Mouse (Mus musculus) liver, adult 2 months (tissue): ENCODE results near the gene Zkscan1. TPM values are rescaled to one million over a fixed set of nuclear protein-coding genes. Genes with fewer than 3 reads are reported as not detected.
A peak's percentile ranks its signal among the peaks of the same experiment; 100 is the strongest.
"Not testable (repeated sequence)": the region's sequence is repeated elsewhere in the genome, so short reads cannot be mapped to it uniquely, and the experiment has no call there.

ENCODE experiments used
- DNase-seq: peaks from one replicate; pipeline ENCODE4 v3.0.0-alpha.2; 2011; ENCODE audit warnings: low read depth, low spot score; ENCODE audit errors: extremely low read depth
- H3K27ac ChIP-seq: fragments of 200-500 bp; replicated peaks from 2 replicates; pipeline ENCODE4 v1.5.1; 2012; ENCODE audit warnings: low read depth, mild to moderate bottlenecking, control low read depth, inconsistent platforms, low read length; ENCODE audit not compliant: insufficient read depth
- H3K27me3 ChIP-seq: fragments of 200-500 bp; 2 replicates; pipeline ENCODE4 v1.6.1; 2012; ENCODE audit warnings: mild to moderate bottlenecking, moderate library complexity, low read length, inconsistent platforms; ENCODE audit not compliant: control insufficient read depth, insufficient read depth
- H3K36me3 ChIP-seq: fragments of 200-500 bp; 2 replicates; pipeline ENCODE4 v1.6.1; 2012; ENCODE audit warnings: low read length, inconsistent platforms; ENCODE audit not compliant: control insufficient read depth, insufficient read depth
- H3K4me1 ChIP-seq: fragments of 200-500 bp; 2 replicates; pipeline ENCODE4 v1.6.1; 2011; ENCODE audit warnings: low read length; ENCODE audit not compliant: control insufficient read depth, insufficient read depth
- H3K4me3 ChIP-seq: fragments of 200-500 bp; 2 replicates; pipeline ENCODE4 v1.5.1; 2011; ENCODE audit warnings: low read depth, mild to moderate bottlenecking, control low read depth, low read length, moderate library complexity; ENCODE audit not compliant: insufficient read depth
- H3K79me2 ChIP-seq: fragments of 200-500 bp; 2 replicates; pipeline ENCODE4 v1.6.1; 2012; ENCODE audit warnings: inconsistent platforms, mild to moderate bottlenecking, low read length, moderate library complexity; ENCODE audit not compliant: control insufficient read depth, insufficient read depth
- H3K9ac ChIP-seq: fragments of 200-500 bp; 2 replicates; pipeline ENCODE4 v1.6.1; 2012; ENCODE audit warnings: low read depth, mild to moderate bottlenecking, control low read depth, inconsistent platforms, low read length
- CTCF ChIP-seq: fragments of 200-500 bp; IDR thresholded peaks from 2 replicates; pipeline ENCODE4 v1.5.1; 2011; ENCODE audit warnings: low read depth, low read length, control low read depth
- POLR2A ChIP-seq: fragments of 200-500 bp; IDR thresholded peaks from 2 replicates; pipeline ENCODE4 v1.6.1; 2011; ENCODE audit warnings: low read length, control low read depth; ENCODE audit not compliant: insufficient read depth; ENCODE audit errors: extremely low read depth
- WGBS: fragments of 180-500 bp; shearing (Covaris S2); methylation state at CpG from one replicate; pipeline ENCODE4 v1.1.7; 2018; 5-methylcytosine and 5-hydroxymethylcytosine counted together
- polyA plus RNA-seq: library from polyadenylated mRNA; depleted of rRNA; stranded (reverse); fragments of >200 nt; gene quantifications from 2 replicates; pipeline ENCODE4 v1.2.3, GENCODE M21; 2012
- total RNA-seq: library from RNA; depleted of rRNA; stranded (reverse); fragments of >200 nt; gene quantifications from 2 replicates; pipeline ENCODE4 v1.2.3, GENCODE M21; 2014

Gene Zkscan1
- total and polyA plus RNA-seq, 2 experiments = 3.1 to 24.3 TPM

DNA sequence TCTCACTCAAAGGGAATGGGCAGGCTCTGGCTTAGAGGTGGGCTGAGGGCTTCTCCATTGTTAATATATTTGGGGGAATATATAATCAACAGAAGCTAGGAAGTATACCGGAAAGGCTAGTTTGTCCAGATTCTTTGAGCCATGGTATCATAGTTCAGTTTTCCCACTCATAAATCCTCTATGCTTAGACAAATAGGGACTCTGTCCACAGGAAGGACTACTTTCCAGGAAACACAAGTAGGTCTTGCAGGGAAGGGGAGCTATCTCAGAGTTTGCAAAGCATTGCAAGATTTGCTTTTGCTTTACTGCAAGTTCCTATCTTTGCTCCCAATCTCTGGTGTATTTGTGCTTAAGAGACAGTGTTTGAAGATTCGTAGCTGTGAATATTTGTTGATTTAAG, 20.1 kb downstream of the Zkscan1 start:
- 52% methylated on average over 2 of the region's 2 CpGs for WGBS
- Histone ChIP-seq H3K36me3 (peaks cover 42% of the 10 kb centered on the region), H3K79me2 (no peaks in the 10 kb centered on the region), H3K9ac (no peak overlapping the region), H3K27ac (no peak overlapping the region), H3K4me3 (no peak overlapping the region), H3K27me3 (no peaks in the 10 kb centered on the region), H3K4me1 (no peaks in the 10 kb centered on the region; the same call in 1 of the 2 replicates)
- DNase-seq = no peak
- TF ChIP-seq POLR2A = no peak
- TF ChIP-seq CTCF = no peak

DNA sequence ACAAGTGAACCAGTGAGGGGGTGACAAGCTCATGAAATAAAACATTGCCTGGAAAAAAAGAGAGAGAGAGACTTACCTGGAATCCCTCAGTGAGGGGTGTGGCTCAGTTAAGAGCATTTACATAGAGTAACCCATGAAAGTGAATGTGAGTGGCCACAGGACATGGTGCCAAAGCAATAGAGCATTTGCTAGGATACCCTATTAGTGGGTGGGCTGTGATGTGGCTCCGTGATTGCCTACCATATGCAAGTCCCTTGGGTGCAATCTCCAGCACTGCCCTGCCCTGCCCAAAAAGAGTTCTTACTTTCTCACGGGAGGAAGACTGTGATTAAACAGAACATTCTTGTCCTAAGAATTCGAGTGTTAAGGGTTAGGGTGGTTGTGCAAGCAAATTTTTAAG, 22.2 kb downstream of the Zkscan1 start:
- H3K4me3 ChIP-seq = no peak overlapping the region
- H3K79me2 ChIP-seq = no peaks in the 10 kb centered on the region
- DNase-seq = no peak
- peaks cover 20% of the 10 kb centered on the region for H3K36me3 ChIP-seq
- TF ChIP-seq POLR2A (no peak), CTCF (no peak)
- H3K4me1 ChIP-seq = no peaks in the 10 kb centered on the region; the same call in 1 of the 2 replicates
- no peak overlapping the region for H3K9ac ChIP-seq
- no peaks in the 10 kb centered on the region for H3K27me3 ChIP-seq
- no peak overlapping the region for H3K27ac ChIP-seq
- WGBS = 68% methylated on average over 3 of the region's 3 CpGs

DNA sequence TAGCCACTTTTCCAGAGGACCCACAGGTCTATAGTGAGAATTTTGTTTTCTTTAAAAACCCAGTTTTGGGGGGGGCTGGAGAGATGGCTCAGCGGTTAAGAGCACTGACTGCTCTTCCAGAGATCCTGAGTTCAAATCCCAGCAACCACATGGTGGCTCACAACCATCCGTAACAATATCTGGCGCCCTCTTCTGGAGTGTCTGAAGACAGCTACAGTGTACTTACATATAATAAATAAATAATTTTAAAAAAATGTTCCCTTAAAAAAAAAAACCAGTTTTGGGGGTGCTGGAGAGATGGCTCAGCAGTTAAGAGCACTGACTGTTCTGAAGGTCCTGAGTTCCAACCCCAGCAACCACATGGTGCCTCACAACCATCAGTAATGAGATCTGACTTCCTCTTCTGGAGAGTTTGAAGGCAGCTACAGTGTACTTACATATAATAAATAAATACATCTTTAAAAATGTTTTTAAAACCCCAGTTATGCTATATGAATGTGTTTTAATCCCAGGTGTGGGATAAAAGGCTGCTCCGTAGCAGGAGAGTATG, 25.0 kb downstream of the Zkscan1 start:
- not testable (repeated sequence) for H3K36me3 ChIP-seq, H3K79me2 ChIP-seq, DNase-seq, H3K9ac ChIP-seq, H3K4me3 ChIP-seq, H3K27ac ChIP-seq, H3K27me3 ChIP-seq, H3K4me1 ChIP-seq
- 65% methylated on average over 4 of the region's 4 CpGs for WGBS

DNA sequence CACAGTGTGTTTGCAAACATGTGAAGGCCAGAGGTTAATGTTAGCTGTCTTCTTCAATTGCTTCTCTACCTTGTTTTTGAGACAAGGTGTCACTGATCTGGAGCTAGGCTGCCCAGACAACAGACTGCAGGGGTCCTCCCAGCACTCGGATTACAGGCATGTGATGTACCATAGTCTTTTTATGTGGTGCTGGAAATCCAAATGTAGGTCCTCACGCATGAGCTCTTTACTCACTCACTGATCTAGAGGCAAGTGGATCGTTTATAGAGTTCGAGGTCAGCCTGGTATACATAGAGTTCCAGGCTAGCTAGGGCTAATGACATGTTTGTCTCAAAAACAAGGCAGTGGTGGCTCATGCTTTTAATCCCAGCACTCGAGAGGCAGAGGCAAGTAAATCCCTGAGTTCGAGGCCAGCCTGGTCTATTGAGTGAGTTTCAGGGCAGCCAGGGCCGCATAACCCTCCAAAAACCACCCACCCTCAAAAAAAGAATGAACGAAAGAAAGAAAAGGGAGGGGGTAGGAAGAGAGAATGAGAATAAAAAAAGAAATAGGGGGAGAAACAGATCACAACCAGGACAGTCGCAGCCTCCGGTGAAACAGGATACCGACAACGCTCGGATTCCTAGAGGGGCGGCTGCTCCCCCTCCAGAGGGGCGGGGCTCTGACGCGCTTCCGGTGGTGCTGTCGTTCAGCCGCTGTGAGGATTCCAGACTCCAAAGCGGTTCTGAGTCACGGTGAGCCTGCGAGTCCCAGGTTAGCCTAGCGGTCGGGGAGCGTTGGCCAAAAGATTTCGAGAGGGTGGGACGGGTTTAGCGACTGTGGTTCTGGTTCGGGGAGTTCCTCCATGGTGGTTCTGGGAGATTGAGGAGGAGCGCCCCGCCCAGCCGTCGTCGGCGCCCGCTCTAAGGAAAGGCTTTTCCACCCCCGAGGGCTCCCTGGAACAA, 31.6 kb downstream of the Zkscan1 start, which contains the start of gene Zscan21:
Zscan21 (plus strand) TSS at position 649 of the 944 bp plus-strand sequence.
- peak within 1 kb of the TSS; percentile 74 for H3K4me3 ChIP-seq
- H3K9ac ChIP-seq = peak within 1 kb of the TSS; percentile 80
- H3K27ac ChIP-seq = peak within 1 kb of the TSS; percentile 86
- no peaks in the 10 kb centered on the region; the same call in 1 of the 2 replicates for H3K79me2 ChIP-seq
- peak; percentile 85 for DNase-seq
- H3K36me3 ChIP-seq = peaks cover 2% of the 10 kb centered on the region; the same call in 1 of the 2 replicates
- no peaks in the 10 kb centered on the region for H3K27me3 ChIP-seq
- H3K4me1 ChIP-seq = peaks cover 11% of the 10 kb centered on the region
- TF ChIP-seq POLR2A (peak; percentile 85), CTCF (peak; percentile 18; the same call in 1 of the 2 replicates)
- WGBS = 5% methylated on average over 38 of the region's 38 CpGs

DNA sequence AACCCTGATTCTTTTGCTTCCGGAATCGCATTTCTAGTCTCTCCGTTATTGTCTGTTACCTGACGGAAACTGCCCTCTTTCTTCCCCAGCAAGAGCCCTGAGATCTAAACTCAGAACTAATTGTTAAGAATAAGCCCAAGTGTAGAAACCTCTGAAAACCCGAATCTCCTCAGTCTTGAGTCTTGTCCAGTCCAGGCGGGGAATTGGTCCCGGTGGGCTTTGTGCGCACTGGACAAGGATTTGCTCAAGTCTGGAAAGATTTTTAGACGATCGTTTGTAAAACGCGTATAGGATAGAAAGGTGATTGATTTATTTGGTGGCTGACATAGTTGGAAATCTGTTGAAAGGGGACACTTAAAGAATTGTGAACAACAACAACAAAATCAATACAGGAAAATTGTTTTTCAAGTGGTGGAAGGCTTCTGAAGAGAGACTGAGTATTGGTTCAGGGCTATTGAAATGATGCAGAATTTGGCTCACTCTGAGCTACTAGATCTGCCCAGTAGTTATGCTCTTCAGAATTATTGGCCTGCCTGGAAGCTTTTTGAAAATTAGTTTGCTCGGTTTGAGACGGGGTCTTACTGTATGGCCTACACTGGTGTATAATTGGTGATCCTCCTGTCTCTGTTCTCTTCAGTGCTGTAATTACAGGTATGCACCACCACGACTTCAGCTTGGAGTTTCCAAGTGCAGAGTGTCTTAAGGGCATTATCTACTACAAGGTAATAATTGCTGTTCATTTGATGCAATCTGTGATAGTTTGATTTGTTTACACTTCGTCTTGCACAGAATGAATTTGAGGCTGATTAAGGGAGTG, 32.5 kb downstream of the Zkscan1 start:
- Histone ChIP-seq H3K36me3 (peaks cover 2% of the 10 kb centered on the region; the same call in 1 of the 2 replicates), H3K79me2 (no peaks in the 10 kb centered on the region; the same call in 1 of the 2 replicates), H3K27ac (peak overlapping the region; percentile 86), H3K27me3 (no peaks in the 10 kb centered on the region), H3K9ac (peak overlapping the region; percentile 80), H3K4me3 (peak overlapping the region; percentile 74), H3K4me1 (peaks cover 11% of the 10 kb centered on the region)
- TF ChIP-seq POLR2A (no peak), CTCF (no peak)
- peak; percentile 51 for DNase-seq
- 1% methylated on average over 16 of the region's 16 CpGs for WGBS
